Mouse (Mus musculus) urinary bladder, postnatal 25 days (tissue): ENCODE results near the gene Actl10.

Experiments
- DNase-seq: peaks from one replicate; pipeline ENCODE4 v3.0.0; 2022; ENCODE audit warnings: low spot score

Actl10 gene

DNA sequence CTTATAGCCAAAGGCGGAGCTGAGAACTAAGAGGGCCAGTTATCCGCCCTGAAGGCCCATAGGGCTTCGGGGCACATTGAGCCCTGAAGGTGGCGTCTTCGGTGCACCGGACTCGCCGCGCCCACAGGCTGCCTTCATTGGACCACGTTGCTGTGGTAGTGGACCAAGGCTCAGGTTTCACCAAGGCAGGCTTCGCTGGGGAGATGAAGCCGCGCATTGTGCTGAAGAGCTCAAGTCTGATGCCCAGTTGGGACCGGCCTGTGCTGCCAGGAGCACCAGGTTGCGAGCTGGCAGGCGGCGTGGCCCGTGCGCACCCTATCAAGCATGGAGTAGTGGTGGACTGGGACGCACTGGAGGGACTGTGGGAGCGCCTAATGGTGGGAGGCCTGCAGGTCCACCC is 351 bp downstream of the Actl10 start:
- no peak for DNase-seq

DNA sequence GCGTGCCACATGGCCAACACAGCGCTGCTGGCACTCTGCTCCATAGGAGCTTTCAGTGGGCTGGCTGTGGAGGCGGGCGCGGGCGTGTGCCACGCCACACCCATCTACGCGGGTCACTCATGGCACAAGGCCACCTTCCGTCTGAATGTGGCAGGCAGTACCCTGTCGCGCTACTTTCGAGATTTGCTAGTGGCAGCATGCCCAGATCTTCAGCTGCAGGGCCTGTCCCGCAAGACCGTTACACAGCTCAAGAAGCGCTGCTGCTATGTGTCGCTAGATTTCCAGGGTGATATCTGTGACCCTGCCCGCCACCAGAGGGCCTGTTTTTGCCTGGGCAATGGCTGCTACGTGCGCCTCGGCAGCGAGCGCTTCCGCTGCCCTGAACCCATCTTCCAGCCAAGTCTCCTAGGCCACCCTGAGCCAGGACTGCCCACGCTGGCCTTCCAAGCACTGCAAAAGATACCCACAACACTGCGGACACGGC is 890 bp downstream of the Actl10 start:
- peak; percentile 50 for DNase-seq

DNA sequence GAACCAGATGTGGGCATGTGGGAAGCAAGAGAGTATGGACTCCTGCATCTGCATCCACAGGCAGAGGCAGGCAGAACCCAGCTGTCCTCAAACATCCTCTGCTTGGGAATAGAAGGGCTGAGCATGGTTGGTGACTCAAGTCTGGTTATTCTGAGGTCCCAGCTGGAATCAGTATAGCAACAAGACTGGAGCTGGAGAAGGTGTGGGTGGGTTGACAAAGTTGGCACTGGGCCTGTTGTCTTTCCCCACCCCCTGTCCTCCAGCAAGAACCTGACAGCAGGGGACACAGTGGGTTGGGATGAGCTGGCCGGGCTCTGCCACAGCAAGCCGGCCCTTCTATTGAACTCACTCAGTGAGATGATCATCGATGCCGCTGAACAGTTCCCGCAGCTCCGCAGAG is 3.7 kb downstream of the Actl10 start:
- no peak for DNase-seq

DNA sequence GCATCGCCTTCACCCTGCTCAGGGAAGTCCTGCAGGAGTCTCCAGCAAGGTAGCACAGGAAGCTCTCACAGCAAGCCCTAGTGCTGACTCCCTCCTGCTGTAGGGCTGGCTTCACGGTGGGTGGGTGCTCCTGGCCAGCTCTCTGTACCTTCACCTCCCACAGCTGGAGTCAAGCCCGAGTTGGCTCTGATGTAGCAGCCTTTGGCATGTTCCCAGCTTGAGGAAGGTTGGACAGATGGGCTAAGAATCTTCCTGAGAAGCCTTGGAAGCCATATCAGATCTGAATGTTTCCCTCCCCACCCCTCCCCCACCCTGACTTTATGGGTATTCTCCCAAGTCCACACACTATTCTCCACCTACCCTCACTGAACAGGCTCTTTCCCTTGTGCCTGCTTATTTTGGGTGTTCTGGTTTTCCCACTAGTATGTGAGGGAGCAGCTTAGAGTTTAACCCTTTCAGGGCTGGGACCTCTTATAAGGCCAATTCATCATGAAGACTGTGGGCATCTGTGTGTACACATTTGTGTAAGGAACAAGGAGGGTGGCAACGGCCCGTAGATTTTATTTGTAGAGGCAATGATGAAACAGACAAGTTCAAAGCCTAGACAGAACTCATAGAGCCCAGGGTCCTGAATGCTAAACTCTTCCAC is 5.7 kb downstream of the Actl10 start:
- no peak for DNase-seq

DNA sequence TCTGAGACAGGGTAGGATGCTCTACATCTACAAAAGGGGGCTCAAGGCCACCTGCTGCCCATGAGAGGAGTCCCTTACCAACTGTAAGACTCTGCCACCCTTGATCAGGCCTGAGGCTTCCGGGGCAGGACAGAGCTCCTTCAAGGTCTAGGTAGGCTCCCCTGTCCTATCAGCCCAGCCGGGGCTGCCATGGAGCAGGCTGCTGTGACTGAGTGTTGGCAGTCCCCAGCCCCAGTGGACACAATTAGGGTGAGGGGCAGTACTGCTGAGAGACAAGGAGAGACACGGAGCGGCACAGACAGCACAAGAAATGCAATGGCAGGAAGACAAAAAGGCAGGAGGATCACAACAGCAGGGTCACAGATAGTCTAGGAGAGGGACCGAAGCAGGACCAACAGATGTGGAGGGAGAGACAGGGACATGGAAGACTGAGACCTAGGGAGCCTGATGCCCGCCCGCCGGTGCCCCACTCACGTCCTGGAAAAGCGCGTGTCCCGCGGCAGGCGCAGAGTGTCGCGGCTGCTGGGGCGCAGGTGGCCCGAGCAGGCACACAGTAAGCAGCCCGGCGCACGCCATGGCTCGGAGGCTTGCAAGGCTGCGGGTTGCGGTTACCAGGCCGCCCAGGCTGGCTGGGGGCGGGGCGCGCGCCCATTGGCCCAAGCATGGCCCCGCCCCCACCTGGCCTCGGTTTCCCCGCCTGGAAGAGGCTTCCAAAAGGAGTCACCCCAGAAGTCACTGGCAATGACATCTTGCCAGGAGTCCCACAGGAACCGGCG is 6.9 kb downstream of the Actl10 start, which contains the start of gene Necab3:
Gene Necab3 (minus strand): TSS at position 627 of the 776 bp plus-strand sequence.
- no peak for DNase-seq

DNA sequence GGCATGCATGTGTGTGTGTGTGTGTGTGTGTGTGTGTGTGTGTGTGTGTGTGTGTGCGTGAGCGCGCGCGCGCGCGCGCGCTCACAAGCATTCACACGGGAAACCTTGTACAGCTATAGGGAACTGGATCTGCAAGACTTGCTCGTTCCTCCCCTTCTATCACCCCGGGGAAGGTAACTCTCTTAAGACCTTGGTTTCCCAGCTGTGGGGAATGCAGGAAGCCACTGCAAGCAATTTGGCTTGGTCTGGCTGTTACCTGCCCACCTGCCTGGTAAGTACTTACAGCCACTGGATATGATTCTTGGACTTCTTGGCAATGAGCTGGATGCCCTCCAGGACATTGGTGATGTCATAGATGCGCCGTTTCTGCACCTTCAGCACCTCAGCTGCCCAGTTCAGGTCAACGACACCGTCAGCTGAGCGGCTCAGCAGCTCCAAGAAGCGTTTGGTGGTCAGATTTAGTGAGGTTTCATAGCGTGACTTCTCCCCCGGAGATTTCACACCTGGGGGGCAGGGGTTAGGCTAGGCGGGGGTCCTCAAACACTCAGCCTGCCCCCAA is 12.1 kb downstream of the Actl10 start:
- no peak for DNase-seq

DNA sequence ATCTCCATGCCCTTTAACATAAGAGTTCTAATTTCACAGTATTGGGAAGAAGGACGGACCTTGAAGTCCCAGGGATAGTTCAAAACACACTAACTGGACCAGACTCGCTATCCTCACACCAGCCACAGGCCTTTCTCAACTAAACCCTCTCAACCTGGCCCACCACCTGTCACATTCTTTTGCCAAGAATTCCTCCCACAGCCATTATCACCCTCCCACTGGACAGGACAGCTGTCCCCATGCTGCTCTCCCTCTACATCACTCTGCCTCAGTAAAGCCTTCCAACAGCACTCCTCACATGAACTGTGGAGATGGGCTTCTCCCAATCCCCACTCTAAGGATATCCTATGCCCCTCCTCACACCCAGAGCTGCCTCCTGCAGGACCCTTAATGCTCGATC is 14.0 kb downstream of the Actl10 start:
- DNase-seq: no peak

DNA sequence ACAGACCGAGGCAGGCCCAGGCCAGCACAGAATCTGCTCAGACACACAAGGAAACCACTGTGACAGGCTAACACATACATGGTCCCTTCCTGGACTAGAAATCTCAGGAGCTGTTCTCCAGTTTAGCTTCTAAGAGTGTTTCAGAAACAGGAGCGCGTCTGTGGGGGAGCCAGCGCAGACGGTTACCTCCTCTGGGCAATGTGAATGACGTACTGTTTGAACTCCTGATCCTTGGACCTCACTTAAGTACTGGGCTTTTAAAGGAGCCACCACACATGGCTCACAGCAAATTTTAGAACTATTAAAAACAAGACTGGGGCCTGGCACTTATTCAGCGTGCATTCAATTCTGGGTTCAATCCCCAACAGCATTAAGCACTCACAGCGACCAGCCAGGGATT is 15.1 kb downstream of the Actl10 start:
- no peak for DNase-seq

DNA sequence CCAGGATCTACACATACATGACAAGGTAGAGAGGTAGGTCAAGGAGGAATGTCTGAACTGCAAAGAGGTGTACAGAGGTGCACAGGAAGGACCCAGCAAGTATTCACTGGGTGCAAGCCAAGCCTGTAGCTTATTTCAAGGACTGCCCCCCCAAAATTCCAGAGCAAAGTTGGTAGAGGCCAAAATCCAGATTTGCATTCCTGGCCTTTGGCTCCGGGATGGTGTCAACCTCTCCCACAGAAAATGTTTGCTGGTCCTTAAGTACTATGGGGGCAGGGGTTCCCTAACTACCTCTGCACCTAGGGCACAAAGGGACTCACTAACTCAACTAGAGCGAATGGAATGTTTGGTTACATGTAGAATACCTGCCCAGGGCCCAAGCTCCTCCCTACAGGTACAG is 16.2 kb downstream of the Actl10 start:
- DNase-seq: no peak

DNA sequence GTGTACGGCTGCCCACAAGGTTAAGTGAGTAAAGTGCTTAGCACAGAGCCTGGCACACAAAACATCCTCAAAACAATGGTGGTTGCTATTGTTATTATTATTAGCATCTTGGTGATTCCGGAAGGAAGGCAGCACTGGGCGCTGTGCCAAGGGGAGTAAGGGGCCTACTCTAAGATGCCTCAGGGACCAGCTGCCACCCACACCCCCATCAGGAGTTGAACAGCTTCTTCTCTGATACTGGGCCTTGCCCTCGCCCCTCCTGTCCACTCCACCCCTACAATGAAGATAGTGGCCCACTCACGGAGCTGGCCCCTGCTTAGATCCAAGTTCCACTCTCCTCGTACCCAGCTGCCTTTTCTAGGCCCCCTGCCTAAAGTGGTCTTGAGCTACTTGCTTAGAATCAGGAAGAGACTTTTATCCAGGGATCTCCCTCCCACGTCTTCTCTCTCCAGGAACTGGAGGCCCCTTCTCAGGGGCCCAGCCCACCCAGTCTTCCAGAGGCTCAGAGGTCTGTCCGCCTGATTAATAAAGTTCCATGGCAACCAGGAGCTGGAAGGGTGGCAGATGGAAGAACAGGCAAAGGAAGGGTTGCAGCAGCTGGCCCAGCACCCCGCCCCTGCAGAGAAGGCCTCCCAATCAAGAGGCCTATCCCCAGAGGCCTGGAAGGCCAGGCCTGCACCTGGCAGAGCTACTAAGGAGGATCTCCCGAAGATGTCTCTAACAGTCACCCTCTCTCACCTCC is 16.9 kb downstream of the Actl10 start:
- no peak for DNase-seq

DNA sequence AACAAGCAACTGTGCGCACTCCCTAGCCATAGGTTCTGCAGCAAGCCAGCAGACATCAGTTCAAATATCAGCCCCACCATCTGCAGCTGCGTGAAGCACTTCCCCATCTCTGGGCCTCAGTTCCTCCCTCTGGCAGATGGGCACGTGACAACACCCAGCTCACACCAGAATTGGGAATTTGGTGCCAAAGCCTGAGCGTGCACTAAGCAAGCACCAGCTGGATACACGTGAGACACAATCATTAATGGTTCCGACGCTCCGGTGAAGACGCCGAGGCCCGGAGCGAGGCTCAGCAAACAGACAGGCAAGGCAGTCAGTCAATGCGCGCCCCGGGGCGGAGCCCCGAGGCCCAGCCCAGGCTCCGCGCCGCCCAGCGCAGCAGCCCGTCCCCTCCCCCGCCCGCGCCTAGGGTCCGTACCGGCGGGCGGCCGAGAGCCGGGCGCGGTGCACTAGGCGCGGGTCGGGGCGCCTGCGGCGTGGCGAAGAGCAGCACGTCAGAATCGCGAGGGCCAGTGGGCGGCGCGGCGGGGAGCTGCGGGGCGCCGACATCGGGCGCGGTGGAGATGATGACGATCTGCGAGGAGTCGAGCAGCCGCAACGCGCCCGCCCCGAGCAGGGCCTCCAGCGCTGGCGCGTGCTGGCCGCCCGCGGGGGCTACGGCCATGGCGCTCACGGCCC is 17.6 kb downstream of the Actl10 start:
- DNase-seq: peak; percentile 57

DNA sequence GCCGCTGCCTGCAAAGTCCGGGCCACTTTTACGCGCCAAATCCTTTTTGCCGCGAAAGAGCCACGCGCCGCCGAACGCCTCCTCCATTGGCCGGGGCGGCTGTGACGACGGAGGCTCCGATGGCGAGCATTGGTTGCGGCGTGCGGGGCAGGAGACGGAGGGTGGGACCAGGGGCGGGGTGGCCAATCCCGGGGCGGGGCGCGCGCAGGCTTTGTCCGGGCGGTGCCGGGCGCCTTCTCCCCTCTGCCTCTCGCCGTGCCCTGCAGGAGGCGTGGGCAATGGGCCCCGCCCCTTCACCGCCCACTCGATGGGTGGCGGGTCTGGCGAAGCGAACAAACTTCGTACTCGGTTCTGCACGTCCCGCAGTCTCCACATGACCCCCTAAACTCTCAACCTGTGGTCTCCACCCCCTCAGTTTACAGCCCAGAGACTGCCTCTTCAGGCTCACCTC is 18.3 kb downstream of the Actl10 start, which contains the start of gene E2f1:
Gene E2f1 (minus strand): TSS at position 57 of the 451 bp plus-strand sequence.
- DNase-seq: peak; percentile 90

DNA sequence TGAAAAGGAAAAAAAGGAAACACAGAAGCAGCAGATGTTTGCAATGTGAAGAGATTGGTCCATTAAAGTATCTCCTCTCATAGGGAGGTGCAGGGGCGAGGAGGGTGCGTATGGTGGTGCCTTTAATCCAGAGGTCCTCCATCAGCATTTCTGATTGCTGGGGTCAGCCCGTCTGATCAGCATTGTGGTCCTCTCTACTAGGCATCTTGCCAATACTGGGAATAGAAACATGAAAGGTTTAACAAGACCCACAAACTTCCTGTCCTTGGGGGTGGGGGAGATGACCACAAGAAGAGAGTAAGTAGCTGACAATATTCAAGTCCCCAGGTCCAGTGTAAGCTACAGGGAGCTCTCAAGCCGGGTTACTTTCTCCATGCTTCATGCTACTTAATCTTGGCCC is 19.1 kb downstream of the Actl10 start:
- no peak for DNase-seq

DNA sequence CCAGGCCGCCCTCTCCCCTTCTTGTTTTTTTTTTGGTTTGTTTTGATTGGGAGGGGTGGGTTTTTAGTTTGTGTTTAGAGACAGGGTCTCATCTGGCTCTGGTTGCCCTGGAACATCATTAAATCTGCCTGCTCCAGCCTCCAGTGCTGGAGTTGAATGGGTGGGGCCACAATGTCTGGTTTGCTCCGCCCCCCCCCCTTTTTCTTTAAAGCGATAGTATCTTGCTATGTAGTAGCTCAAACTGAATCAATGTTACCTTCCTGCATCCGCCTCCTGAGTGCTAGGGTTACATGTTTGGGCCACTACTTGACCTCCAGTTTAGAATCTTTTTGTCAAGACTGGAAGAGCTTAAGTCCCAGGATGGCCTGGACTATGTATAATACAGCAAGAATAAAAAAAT is 19.7 kb downstream of the Actl10 start:
- DNase-seq: no peak

DNA sequence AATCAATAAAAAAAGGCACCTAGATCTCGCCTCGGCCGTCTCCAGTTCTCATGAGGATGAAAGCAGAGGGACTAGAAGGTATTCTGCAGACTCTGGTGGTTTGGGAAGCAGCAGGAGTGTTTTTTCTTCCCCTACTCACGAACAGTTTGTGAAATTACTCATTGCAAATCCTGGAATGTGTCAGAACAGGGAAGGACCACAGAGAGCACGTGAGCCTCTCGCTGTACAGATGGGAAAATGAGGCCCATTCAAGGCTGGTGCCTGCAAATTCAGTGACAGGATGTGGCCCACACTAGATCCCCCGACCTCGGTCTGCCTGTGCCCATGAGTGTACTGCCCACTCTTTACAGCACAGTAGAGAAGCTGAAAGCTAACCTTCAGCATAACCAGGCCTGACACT is 20.4 kb downstream of the Actl10 start:
- no peak for DNase-seq

DNA sequence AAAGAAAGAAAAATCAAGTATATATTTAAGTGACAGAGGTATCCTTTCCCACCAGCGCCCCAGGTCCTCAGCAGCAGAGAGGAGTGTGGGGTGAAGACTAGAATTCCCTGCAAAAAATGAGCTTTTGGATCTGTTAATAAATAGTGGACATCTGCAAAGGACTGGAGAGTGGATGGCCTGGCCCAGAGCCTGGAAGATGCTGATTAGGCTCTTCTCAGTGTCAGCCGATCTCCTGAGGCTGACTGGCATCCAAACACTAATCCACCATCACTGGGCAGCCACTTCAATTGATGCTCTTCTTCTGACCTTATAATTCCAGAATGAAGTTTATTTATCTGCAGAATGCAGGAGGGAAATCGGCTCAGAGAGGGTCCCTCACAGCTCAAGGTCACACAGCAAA is 21.4 kb downstream of the Actl10 start:
- no peak for DNase-seq

DNA sequence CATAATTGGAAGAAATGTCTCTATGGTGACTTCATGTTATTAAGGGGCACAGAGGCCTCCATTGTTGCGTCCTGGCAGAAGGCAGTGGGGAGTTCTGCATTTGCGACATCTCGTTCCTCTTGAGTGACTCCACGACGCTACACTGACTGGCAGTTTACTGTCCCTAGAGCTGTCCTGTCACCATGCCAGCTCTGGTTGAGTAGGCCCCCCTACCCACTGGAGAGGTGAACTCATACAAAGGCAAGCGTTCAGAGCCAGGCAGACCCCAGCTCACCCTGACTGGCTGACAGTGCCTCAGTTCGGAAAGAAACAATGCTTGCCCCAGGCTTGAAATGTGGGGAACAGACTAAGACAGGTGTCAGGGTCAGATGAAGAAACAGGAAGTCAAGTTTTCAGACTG is 22.7 kb downstream of the Actl10 start:
- no peak for DNase-seq

DNA sequence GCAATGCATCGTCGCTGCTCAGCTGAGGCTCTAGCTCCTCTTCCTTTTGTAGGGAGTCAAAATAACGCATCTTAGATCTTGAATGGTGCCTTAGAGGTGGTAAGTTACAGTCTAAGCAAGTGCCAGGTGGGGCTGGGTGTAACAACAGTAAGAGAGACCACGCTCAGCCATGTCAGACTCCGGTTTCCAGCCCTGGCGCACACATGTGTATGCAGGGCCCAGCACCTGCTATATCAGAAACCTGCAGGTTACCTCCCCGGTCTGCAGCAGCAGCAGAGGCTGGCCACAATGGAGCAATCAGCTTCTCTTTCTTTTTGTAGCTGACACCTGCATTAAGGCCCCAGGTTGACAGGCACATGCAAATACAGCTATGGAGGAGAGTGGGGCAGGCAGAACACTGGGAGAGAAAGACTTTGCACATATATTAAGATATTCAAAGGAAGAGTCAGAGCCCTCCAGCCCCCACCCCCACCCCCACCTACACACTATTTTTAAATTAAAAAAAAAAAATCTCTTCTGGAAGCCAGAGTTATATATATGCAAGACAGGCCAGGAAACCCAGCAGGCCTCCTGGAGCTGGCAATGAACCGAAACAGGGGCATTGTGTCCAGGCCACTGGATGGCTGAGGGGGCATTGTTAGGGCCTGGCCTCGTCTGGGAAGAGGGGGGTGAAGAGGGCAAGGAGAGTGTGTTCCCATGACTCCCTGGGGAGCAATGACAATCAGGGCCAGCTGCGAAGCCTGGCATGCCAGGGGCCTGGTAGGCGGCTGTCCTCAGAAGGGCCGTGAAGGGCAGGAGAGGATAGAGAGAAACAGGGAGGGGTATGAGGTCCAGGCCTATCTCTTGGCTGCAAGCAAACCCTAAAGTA is 25.5 kb downstream of the Actl10 start:
- no peak for DNase-seq

DNA sequence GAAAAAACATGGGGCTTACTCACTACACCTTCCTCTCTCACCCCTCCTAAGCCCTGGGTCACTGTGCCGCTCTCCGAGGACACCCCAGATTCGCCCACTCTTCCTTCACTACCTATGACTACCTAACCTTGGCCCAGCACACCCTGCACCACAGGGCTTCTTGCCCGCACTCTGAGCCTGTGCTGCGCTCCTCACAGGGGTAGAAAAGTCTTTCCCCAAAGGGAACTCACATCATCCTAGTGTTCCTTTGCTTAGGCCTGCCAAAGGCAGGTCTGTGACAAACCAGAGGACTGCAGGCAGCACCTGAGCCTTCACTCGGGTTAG is 26.1 kb downstream of the Actl10 start:
- DNase-seq: no peak

DNA sequence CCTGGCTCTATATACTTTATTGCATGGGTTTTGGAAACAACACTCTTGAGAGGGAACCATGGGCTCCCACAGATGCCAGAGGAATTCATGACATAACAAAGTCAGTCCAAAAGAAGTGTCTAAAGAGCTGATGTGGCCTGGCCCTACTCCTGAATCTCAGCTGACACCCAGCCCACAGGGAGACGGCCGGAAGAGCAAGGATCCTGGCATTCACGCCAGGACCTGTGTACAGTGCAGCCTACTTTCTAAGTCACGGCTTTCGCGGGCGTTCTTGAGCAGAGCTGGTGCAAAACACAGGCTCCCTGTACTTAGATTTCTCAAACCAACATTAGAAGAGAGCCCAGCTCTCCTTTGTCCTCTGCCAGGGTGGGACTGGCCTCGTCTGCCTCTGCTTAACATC is 29.0 kb downstream of the Actl10 start:
- DNase-seq: no peak

DNA sequence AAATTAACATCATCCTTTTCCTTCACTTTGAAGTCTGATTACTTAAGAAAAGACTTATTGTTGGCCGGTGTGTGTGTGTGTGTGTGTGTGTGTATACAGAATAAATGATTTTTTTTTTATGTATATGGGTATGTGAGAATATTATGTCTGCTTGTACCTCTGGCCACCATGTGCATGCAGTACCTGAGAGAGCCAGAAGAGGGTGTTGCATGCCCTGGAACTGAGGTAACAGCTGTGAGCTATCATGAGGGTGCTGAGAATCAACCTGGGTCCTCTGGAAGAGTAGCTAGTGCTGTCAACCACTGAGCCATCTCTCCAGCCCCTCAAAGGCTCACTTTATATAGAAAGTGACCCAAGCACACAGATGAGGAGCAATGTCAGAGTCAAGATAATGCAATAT is 29.8 kb downstream of the Actl10 start:
- DNase-seq: no peak
